Mouse (Mus musculus): ENCODE data around the gene Cfap299.

DNA sequence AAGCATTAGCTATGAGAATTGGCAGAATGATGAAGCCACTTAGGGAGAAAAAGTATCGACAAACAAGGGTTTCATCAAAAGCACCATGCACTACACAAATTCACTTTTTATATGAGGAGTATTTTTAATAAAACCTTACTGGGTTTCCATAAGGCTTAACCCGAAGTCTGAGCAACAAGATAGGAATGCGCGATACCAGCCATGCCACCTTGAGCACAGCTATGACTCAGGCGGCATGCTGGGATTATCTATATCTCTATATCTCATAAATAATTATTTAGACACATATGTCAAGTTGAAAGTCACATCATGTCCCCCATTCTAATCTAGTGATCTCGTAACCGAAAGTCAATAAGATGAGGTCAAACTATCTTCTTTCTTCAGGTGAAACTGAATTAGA, 453.0 kb downstream of the Cfap299 start:
- no peak for TF ChIP-seq CTCF (conservative IDR thresholded peaks at IDR 0.05; ENCODE audit: low read length)
- TF ChIP-seq NANOG (IDR thresholded peaks at IDR 0.05; ENCODE audit: borderline replicate concordance, low read length): no peak
